Mouse (Mus musculus) ES-Bruce4 (cell line): ENCODE measurements around the gene Grk3.

Source experiments
- EP300 ChIP-seq: IDR thresholded peaks from 2 replicates; pipeline ENCODE4 v1.6.1; 2011; ENCODE audit warnings: low read depth, low read length; ENCODE audit not compliant: insufficient read depth
- POLR2A ChIP-seq: IDR thresholded peaks from one replicate; pipeline ENCODE4 v1.8.1; 2011; ENCODE audit warnings: low read length; ENCODE audit not compliant: insufficient read depth

DNA sequence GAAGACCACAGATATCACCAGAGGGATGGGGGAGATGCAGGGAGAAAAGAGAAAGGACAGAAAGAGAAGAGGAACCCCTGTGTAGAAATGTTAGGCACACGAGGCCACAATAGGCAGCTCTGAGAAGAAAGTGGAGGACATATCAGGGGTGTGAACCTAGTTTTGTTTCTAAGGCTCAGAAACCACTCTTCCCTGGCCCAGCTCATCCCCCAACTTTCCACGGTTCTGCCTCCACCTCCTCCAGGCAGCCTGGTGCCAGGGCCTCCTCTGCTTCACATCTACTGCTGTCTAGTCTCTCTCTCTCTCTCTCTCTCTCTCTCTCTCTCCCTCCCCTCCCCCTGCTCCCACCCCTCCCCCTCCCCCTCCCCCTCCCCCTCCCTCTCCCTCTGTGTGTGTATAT, 7.1 kb downstream of the Grk3 start:
- TF ChIP-seq POLR2A, result no peak
- no peak for TF ChIP-seq EP300
